Mouse (Mus musculus): ENCODE data around the gene Rac2. TPM values are rescaled to one million over a fixed set of nuclear protein-coding genes. Genes with fewer than 3 reads are reported as not detected.

The Rac2 gene
- total RNA-seq, 4 experiments from 2014 or later: 1.2 to 7.6 (median 2.7) TPM

DNA sequence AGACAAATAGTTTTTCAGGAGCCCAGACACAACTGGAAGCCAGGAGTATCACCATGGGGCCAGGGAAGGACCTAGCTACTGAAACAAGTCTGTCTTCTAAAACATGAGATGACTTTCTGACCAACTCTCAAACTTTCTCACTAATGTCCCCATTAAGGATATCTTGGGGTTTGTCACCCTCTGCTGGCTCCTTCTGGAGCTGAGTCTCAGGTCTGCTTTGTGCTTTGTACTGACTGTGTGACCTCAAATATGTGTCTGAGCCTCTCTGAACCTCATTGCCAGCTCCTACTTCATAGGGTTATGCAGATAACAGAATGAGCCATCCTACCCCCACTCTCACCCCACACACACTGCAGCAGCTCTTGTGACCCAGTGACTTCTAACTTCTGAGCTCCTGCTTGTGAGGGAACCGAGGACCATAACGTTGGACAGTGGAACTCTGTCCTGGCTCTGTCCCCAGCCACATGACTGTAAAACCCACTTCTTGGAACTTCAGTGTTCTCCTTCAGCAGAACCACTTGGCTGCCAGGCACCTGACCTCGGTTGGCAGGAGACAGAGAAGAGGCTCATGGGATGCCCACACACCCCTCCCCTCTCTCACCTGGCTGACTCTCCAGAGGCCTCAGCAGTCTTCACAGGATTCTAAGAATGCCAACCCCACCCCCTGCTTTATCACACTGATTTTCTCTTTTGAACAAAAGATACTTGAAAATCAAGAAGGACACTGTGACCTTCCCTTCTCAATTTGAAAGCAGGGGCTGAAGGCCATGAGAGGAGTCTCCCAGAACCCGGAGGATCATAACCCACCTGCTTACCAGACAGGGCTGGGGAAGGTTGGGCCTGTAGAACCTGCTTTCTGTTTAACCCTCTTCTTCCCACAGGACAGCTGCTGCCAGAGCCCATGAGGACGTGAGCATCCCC lies 24.9 kb downstream of the Rac2 start:
- DNase-seq (ENCODE audit: low spot score): no peak

DNA sequence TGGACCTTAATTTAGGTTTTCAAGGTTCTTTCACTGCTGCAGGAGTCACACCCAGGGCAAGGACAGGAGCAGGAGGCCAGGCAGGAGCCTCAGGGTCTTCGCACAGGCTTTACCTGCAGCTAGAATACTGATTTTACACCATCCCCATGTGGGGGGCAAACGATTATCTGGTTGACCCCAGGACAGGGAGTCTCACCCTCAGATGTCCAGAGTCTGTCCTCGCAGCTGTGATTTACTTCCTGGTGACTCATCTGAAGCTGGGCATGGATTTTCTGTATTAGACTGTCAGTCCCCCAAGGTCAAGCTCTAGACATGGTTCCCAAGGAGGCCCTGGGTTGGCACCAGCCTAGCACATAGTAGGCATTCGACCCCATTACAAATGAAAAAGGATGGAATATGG lies 26.5 kb downstream of the Rac2 start:
- no peak for DNase-seq (ENCODE audit: low spot score)

DNA sequence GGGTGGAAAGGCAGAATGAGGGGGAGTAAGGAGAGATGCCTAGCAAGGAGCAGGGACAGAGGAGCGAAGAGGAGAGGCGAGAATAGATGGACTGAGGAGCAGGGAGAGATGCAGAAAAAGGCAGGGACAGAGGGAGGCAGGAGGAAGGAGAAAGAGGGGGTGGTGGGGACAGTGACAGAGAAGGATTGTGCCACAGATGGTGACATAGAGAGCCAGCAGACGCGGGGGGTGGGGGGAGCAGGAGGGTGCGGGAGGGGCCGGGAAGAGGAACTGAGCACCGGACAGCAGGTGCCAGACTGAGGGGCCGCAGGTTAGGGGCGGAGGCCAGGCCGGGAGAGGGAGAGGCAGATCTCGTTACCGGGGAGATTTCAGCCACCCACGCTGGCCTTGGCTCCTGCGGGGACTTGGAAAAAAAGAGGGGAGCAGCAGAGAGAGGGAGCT lies 28.0 kb downstream of the Rac2 start, which contains the start of gene Sstr3:
TSS of gene Sstr3 (minus strand) at position 125 of the 441 bp plus-strand sequence.
- DNase-seq (ENCODE audit: low spot score): no peak

- no peak for DNase-seq (ENCODE audit: low spot score)
Measured at GRCm38 (mm10) chr15:78544041-78544440, 28.5 kb downstream of the Rac2 start.

- DNase-seq (ENCODE audit: low spot score): no peak
Measured at GRCm38 (mm10) chr15:78542767-78543303, 29.7 kb downstream of the Rac2 start.

- no peak for DNase-seq (ENCODE audit: low spot score)
Measured at GRCm38 (mm10) chr15:78542098-78542766, 30.4 kb downstream of the Rac2 start.

DNA sequence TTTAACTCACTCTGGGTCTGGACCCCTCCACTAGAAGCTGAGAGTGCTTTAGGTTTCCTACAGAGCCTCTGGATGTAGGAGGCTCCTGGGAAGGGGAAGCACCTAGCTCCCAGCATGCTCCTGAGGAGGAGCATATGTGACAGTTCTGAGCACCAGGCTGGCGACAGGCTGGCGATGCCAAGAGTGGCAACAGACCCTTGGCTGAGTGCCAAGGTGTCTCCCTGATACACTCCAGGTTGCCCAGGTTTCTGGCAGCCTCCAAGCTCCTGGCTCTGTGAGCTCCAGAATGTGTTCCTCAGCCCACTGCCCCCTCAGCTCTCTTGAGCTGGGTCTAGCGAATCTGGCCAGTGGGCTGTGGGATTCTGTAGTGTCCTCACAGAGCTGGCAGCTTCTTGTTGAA lies 31.0 kb downstream of the Rac2 start:
- DNase-seq (ENCODE audit: low spot score): no peak

DNA sequence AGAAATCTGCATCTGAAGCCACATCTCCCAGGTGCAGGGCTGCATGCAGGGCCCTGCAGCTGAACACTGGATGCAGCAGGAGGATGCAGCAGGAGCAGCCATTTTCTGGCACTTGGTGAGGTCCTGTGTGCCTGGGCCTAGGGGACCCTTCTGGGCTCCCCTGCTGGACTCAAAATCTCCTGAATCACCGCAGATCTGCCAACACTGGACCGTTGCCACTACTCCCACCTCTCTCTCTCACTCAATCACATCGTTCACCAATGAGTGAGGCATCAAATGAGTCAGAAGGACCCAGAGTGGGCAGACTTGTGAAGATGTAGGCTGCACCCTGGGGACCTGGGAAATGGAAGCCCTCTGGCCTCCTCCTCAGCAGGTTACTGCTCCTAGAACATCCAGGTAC lies 31.5 kb downstream of the Rac2 start:
- DNase-seq (ENCODE audit: low spot score): no peak

- DNase-seq (ENCODE audit: low spot score): no peak
Measured at GRCm38 (mm10) chr15:78535723-78536421, 36.7 kb downstream of the Rac2 start.

- no peak for DNase-seq (ENCODE audit: low spot score)
Measured at GRCm38 (mm10) chr15:78533346-78533835, 39.2 kb downstream of the Rac2 start.

DNA sequence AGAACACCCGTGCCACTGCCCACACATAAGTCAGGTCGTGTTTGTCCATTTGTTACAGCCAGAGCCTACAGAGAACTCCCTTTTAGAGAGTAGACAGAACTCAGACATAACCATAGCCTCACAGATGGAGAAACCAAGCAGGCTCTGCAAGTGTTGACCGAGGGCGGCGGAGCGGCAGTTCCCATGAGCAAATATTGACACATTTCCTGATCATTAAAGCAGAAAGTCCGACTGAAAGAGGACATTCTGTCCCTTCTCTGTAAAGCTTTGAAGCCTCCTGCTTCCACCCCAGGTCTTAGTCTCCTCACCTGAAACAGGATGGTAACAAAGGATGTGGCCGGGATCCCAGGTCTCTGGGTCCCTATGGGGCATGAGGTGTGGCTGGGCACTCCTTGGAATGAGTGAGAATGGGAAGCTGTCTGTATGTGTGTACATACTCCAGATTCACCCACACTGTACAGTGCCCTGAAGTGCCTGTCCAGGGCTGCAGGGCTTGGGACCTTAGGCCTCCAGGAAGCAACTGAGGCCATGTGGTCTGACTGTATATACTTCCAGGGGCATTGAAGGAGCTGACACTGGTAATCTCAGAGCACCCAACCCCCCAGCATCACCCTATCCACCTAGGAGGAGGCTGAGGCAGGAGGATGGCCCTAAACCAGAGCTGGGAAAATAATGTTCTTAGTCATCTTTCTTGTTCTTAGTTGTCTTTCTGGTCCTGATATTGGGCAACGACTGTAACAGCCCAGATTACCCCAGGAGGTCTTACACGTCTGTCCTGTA lies 39.8 kb downstream of the Rac2 start:
- no peak for DNase-seq (ENCODE audit: low spot score)

- DNase-seq (ENCODE audit: low spot score): peak; percentile 99
Measured at GRCm38 (mm10) chr15:78531901-78532469, 40.6 kb downstream of the Rac2 start.

- no peak for DNase-seq (ENCODE audit: low spot score)
Measured at GRCm38 (mm10) chr15:78531451-78531720, 41.2 kb downstream of the Rac2 start.

GRCm38 (mm10) chr15:78530671-78531450 lies 41.7 kb downstream of the Rac2 start, which contains the start of gene C1qtnf6:
Gene C1qtnf6, minus strand, starts transcription at chr15:78531416.
- DNase-seq (ENCODE audit: low spot score): peak; percentile 86

DNA sequence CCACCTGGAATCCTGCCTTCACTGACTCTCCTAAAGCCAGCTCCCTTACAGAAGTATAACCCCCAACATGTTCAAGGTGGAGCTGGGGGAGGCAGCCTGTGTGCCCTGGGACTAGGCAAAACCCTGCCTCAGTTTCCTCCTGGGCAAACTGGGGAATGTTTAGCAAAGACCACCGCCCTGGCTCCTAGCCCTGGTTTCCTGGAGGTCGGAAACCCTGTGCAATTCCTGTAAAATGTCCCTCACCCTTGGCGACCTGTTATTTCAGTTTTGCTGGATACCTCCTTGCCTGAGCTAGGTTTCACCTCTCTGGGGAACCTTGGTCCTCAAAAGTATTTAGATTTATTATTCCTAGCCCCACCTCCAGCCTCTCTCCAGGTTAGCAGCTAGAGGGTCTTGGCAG lies 42.4 kb downstream of the Rac2 start:
- DNase-seq (ENCODE audit: low spot score): peak; percentile 19

DNA sequence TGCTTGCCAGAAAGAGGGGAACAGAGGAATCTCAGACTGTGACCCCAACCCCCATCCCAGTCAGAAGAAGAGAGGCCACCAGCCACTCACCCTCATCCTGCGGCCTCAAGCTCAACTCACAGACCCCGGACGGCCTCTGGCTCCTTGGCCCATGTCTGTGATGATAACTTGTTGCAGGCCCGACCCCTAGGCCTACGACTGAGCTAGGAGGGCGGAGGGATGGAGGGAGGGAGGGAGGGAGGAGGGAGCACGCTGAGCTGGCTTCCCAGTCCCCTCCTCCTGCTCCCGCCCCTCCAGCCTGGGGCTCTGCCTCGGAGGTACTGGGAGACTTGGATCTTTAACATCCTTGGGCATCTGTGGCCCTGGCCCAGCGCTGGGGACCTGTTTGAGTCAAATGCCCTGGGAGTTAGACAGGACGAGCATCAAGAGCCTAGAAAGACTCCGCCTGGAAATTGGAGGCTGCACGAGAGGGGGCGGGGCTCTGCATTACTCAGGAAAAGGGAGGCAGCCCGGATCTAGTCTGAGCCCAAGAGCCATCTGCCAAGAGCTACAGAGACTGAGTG lies 43.1 kb downstream of the Rac2 start:
- DNase-seq (ENCODE audit: low spot score): peak; percentile 82

DNA sequence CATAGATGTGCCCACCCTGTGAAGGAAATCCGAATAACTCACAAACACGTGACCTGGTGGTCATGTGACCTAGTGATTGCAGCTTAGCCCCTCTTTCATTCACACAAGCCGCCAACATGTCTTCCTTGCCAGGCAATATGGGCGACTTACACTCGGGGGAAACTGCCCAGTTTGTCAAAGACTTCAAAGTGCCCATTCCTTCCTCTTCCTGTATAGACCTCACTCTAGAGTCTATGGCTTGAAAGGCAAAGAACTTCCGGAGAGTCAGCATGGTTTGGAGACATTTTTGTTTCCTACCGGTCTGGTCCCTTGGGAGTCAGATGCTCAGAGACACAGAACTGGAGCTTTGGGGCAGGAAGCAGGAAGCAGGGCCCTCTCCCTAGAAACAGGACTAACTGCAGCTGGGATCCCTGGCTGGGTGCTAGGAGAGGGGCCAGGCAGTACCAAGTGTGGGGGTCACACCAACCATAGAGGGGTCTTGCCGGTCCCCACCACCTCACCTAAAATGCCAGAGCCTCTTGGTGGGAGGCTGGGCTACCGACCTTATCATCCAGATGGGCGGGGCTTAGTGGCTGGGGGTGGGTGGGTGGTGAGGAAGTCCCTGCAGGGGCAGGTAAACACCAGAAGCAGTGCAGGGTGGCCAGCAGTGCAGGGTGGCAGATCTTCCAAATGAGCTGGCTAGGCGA lies 43.7 kb downstream of the Rac2 start:
- peak; percentile 81 for DNase-seq (ENCODE audit: low spot score)

DNA sequence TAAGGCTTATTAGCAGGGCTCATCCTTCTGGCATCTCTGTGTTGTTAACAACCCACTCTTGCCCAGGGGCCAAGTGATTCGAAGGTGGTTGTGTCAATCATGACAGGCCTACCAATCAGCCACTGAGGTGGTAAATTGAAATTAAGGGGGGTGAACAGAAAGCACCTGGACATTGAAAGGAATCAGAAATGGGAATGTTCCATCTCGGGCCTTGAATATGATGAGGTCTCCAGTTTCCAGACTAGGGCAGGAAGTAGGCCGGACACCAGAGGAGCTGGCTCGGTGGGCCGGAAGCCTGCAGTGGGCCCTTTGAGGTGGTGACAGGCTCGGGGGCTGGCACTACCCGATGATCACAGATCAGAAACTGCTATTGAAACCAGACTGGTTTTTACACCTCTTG lies 44.6 kb downstream of the Rac2 start:
- peak; percentile 67 for DNase-seq (ENCODE audit: low spot score)

DNA sequence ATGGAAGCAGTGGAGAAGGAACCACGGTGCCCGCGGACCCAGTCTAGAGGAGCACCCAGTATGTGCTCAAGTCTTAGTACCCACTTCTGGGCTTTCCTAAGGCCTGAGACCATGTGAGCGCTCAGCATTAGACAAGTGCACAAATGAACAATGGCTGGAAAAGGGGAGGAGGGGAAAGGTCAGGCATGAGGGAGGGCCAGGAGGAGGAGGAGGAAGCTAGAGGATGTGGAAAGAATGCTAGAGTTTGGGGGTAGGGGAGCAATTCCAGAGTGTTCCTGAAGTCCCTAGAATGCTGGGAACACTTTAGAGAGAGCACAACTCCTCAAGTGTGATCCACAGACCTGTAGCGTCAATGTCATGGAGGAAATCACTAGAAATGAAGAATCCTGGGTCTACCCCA lies 48.4 kb downstream of the Rac2 start:
- DNase-seq (ENCODE audit: low spot score): no peak
